Mouse (Mus musculus): ENCODE results near the gene Cryga. TPM values are rescaled to one million over a fixed set of nuclear protein-coding genes. Genes with fewer than 3 reads are reported as not detected.

Cryga gene
- polyA plus RNA-seq, 1 experiment from 2014 or later: not detected

Other genes with a start within 250 kb of the Cryga start
- gene Plekhm3, start 146.5 kb downstream of the Cryga start, polyA plus RNA-seq (2014; fragmentation: Nextera tagmentation; extraction: Ambion mirVana): 5.6 and 6.0 TPM in 2 replicates
- 0.17 and 0.25 TPM in 2 replicates for gene Akr1cl, start 70.6 kb downstream of the Cryga start, polyA plus RNA-seq (2014; fragmentation: Nextera tagmentation; extraction: Ambion mirVana)
- 0.29 TPM in 1 of 2 replicates, not detected in the other for gene Cryge, start 52.2 kb downstream of the Cryga start, polyA plus RNA-seq (2014; fragmentation: Nextera tagmentation; extraction: Ambion mirVana)
- gene Crygd, start 39.9 kb downstream of the Cryga start, polyA plus RNA-seq (2014; fragmentation: Nextera tagmentation; extraction: Ambion mirVana): not detected in 2 replicates
- 0.37 TPM in 1 of 2 replicates, not detected in the other for gene Crygc, start 29.7 kb downstream of the Cryga start, polyA plus RNA-seq (2014; fragmentation: Nextera tagmentation; extraction: Ambion mirVana)
- gene Crygb, start 21.1 kb downstream of the Cryga start, polyA plus RNA-seq (2014; fragmentation: Nextera tagmentation; extraction: Ambion mirVana): 0.35 TPM in 1 of 2 replicates, not detected in the other
- not detected in 2 replicates for gene Gm28845, start 16.2 kb upstream of the Cryga start, polyA plus RNA-seq (2014; fragmentation: Nextera tagmentation; extraction: Ambion mirVana)
- gene D630023F18Rik, start 19.8 kb upstream of the Cryga start, polyA plus RNA-seq (2014; fragmentation: Nextera tagmentation; extraction: Ambion mirVana): 0.31 and 0.64 TPM in 2 replicates
- 145 and 165 TPM in 2 replicates for gene Idh1, start 83.1 kb upstream of the Cryga start, polyA plus RNA-seq (2014; fragmentation: Nextera tagmentation; extraction: Ambion mirVana)
- gene Pikfyve, start 83.3 kb upstream of the Cryga start, polyA plus RNA-seq (2014; fragmentation: Nextera tagmentation; extraction: Ambion mirVana): 14.8 and 14.9 TPM in 2 replicates
- 0.10 and 0.18 TPM in 2 replicates for gene Pth2r, start 178.7 kb upstream of the Cryga start, polyA plus RNA-seq (2014; fragmentation: Nextera tagmentation; extraction: Ambion mirVana)